Mouse (Mus musculus) erythroblast, adult 5-6 weeks (primary cell): ENCODE results near the gene Gm20075. TPM values are rescaled to one million over a fixed set of nuclear protein-coding genes. Genes with fewer than 3 reads are reported as not detected.
"Not testable (repeated sequence)": the region's sequence is repeated elsewhere in the genome, so short reads cannot be mapped to it uniquely, and the experiment has no call there.

ENCODE experiments used
- ATAC-seq: replicated peaks from 2 replicates; pipeline ENCODE4 v1.8.0; 2016; ENCODE audit warnings: moderate number of reproducible peaks, mild to moderate bottlenecking, moderate TSS enrichment, inconsistent platforms; ENCODE audit not compliant: poor library complexity, low FRiP score, severe bottlenecking
- total RNA-seq, 2 experiments: library from RNA; stranded (forward) in 1 of 2; stranded (reverse) in 1 of 2; fragments of 150-400 nt in 1 of 2; fragments of 200-764, 138-1000 nt in 1 of 2; gene quantifications; 2 replicates each; pipeline versions ENCODE4 v1.2.3 to v1.2.4; 2015 to 2017; ENCODE audit warnings: low replicate concordance in 2 of 2

Gene Gm20075
- 5.4 and 15.6 TPM in 2 replicates for total RNA-seq (2015; ENCODE audit: low replicate concordance)
- total RNA-seq (2017; ENCODE audit: low replicate concordance) = 7.4 TPM in 1 of 2 replicates, not detected in the other

- not testable (repeated sequence) for ATAC-seq
Measured at GRCm38 (mm10) chr13:96081276-96081675, at the start of gene Gm20075. Gene Gm20075 (minus strand): TSS chr13:96081376.

- ATAC-seq = no peak
Measured at GRCm38 (mm10) chr13:96129081-96129480, 47.9 kb upstream of the Gm20075 start.

DNA sequence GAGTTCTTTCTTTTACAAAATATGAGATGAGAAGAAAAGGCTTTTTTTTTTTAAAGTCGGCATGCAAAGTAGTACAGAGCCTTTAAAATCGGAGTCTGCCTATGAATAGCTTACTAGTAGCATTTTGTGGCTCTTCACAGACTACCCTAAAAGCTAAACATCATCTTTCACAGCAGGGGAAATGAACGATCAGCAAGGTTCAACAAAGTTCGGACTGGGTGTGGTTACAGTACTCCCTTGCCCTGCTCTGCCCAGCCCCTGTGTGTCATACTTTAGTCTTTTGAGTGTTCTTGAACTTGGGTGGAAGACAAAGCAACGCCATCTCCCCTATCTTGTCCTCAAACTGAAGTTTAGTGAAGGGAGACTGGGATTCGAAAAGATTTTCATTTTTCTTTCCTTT is 45.5 kb upstream of the Gm20075 start:
- no peak for ATAC-seq

GRCm38 (mm10) chr13:96125011-96125410 is 43.8 kb upstream of the Gm20075 start:
- no peak for ATAC-seq

GRCm38 (mm10) chr13:96112711-96113110 is 31.5 kb upstream of the Gm20075 start:
- ATAC-seq = no peak

DNA sequence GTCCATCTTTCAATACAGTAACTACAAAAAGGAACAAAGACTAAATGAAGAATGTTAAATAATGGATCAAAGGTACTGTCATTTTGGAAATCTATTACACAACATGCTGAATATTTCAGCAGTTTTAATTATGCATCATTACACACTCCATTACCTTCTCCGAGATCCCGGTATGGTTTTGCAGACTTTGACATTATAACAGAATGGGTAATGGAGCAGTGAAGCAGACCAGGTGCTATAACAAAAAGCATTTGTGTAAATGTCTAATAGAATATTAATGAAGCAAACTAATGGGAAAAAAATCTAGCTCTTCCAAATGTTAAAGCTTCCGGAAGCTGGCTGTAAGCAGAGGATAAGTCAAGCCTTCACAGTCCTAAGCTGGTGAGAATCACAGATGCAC is 29.6 kb upstream of the Gm20075 start:
- no peak for ATAC-seq

DNA sequence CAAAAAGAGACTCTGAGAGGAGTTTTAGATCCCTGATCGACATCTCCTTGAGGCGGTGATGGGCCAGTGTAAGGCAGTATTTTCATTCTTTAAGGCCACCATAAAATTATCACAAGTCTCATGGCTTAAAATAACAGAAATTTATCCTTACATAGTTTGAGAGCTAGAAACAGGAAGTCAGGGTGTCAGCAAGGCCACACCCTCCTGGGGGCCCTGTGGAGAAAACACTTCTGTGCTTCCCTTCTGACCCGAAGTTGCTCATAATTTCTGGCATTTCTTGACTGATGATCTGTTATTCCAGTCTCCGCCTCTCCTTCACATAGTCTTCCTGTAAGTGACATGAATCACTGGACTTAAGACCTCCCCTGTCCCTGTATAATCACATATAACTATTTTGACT is 25.2 kb upstream of the Gm20075 start:
- no peak for ATAC-seq

GRCm38 (mm10) chr13:96090929-96091328 is 9.8 kb upstream of the Gm20075 start:
- ATAC-seq = no peak

DNA sequence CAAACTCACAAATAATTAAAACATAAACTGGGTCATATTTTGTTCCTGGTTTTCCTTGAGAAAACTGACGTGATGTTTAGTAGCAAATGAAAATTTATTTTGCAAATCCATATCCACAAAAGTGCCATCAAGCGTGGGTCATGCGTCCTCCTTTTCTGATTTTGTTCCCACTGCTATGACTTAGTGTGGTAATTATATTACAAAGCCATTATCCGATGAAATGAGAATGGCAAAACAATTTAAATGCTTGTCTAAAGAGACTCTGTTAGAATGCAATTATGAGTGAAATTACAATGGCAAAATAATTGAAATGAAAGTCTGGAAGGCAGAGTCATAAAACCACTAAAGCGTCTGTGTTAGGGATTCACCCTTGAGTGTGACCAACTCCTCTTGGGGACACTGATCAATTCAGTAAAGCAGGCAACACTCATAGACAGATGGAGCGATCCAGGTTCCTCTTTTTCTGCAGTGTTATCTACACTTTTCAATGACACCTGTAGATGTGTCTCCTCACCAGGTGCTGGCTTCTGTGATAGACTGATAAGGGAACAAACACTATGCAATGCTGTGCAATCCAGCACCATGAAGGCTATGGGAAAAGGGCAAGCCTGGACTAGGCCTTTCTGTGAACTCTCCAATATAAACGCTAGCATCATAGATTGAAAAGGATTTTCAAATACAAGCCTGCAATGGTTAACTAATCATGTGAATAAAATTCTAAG is 4.6 kb upstream of the Gm20075 start:
- no peak for ATAC-seq

GRCm38 (mm10) chr13:96081754-96082153 is 578 bp upstream of the Gm20075 start, which contains the start of gene Gm17190:
Gene Gm17190 (plus strand): TSS chr13:96082054.
- ATAC-seq = not testable (repeated sequence)

DNA sequence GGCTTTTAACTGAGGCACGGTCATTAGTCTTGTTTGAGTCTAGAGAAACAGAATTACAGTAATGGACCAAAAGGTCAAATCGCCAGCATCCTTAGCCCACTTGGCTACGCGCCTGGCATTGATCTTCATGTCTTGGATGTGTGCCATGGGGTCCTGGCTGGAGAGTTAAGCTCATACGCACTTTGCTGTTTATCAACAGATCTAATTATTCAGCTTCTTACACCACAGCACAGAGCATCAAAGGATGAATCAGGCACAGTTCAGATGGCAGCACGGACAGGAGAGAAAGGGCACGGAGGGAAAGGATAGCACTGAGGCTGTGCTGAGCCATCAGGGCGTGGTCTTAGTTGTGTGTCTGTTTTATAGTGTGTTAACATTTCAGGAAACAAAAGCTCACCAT is 7.6 kb downstream of the Gm20075 start:
- no peak for ATAC-seq

GRCm38 (mm10) chr13:96052755-96053154 is 28.4 kb downstream of the Gm20075 start:
- ATAC-seq = no peak

DNA sequence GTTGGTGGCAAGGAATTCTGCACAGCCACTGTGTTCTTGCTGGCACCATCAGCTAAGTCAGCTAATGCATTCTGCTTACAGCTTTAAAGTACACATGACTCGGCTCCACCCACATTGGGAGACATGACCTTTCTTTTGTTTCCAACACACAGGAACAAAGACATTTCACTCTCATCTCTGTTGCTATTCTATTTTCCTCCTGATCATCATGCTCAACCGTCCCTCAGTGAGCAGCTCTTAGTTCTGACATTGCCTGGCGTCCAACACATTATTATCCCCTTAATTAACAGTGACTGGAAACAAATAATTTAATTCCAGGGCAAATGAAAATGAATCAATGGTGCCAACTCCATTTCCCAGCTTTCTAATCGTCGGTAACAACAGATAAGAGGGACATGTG is 35.8 kb downstream of the Gm20075 start:
- ATAC-seq = no peak

GRCm38 (mm10) chr13:96040275-96041042 is 40.7 kb downstream of the Gm20075 start:
- no peak for ATAC-seq

- ATAC-seq = no peak
Measured at GRCm38 (mm10) chr13:96039536-96039935, 41.6 kb downstream of the Gm20075 start.

DNA sequence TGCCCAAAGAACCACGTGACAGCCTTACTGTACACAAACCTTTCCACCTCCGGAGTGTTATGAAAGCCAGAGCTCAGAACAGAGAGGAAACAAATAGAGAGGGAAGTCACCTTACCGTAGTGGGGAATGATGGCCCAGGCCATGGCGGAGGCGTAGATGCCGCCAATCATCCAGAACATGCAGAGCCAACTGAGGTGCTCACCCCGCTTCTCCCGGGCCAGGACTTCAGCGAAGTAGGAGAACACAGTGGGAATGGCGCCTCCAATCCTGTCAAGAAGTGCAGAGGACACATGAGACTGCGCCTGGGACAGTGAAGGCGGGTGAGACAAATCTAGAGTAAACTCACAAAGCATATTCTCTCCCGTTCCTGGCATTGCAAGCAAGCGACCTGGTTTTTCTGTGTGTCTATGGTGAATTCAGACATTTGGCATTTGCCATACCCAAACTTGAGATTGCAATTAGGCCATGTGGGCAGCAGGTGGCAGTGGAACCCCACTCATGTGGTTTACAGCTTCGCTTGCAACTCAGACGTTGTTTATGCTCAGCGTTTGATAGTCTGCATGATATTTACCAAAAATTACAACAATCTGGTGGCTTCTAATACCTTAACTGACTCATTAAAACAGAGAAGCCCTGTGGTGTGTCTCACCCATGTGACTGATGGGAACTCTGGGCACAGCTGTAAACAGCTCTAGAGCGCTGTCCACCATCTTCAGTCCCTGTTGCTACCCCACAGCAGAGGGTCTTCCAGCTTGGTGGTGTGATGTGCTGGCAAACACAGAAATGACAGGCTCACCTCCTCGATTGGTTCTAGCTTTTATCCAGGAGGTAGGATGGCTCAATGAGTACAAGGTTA is 50.6 kb downstream of the Gm20075 start:
- no peak for ATAC-seq
